Comparison of ENCODE assay signal across 7 mouse cellular contexts in the genomic region with DNA sequence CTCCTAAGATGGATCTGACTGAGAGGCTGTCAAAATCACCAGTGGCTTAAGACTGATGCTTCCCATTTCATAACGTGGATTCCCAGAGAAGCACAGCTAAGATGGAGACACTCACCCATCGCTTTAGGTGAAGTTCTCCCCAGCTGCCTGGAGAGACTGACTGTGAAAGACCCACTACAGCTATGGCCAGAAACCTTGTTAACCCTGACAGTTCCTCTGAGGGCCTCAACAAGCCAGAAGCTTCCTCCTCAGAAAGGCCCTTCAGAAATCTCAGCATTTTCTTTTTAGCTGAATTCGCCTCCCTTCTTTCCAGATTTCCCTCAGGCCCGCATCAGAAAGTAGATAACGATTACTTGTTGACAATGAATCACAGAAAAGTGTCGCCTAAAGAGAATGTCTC. TPM values are rescaled to one million over a fixed set of nuclear protein-coding genes. Genes with fewer than 3 reads are reported as not detected.
DNase-seq lines count a peak whose midpoint lies in the region; ATAC-seq and TF ChIP-seq lines count a peak whose summit lies in the region.

No protein-coding gene starts in this region.

- H3K4me1 ChIP-seq in lung, adult 2 months (ENCODE audit: control insufficient read depth, insufficient read depth, low read length) = peaks cover 4% of the 10 kb centered on the region
- H3K4me1 ChIP-seq in forebrain, embryonic 10.5 days = peaks cover 22% of the 10 kb centered on the region
- peaks cover 11% of the 10 kb centered on the region for H3K4me1 ChIP-seq in intestine, embryonic 14.5 days (replicated peaks; ENCODE audit: control insufficient read depth, insufficient read depth, low read length)

- H3K9ac ChIP-seq in intestine, embryonic 14.5 days (ENCODE audit: low read length) = peak overlapping the region; percentile 11; the same call in 1 of the 2 replicates

- peak overlapping the region; percentile 76 for H3K27ac ChIP-seq in forebrain, embryonic 10.5 days
- no peak overlapping the region for H3K27ac ChIP-seq in intestine, embryonic 14.5 days (ENCODE audit: low read depth)

- H3K36me3 ChIP-seq in forebrain, embryonic 10.5 days (replicated peaks) = 0 out of 2 replicates have a peak, but pooled peaks cover 6% of the 10 kb centered on the region
- H3K36me3 ChIP-seq in intestine, embryonic 14.5 days (ENCODE audit: control insufficient read depth, insufficient read depth, low read length) = no peaks in the 10 kb centered on the region
- H3K36me3 ChIP-seq in myocyte (ENCODE audit: control insufficient read depth, insufficient read depth) = no peaks in the 10 kb centered on the region

- ATAC-seq in intestine, embryonic 14.5 days (replicated peaks; ENCODE audit: low FRiP score, low TSS enrichment, low read depth) = no peak

- H3K27me3 ChIP-seq in forebrain, embryonic 10.5 days (ENCODE audit: poor library complexity, severe bottlenecking) = no peaks in the 10 kb centered on the region
- no peaks in the 10 kb centered on the region for H3K27me3 ChIP-seq in intestine, embryonic 14.5 days (replicated peaks; ENCODE audit: control insufficient read depth, insufficient read depth, low read length)
- H3K27me3 ChIP-seq in myocyte (ENCODE audit: control insufficient read depth, insufficient read depth, insufficient read length) = no peaks in the 10 kb centered on the region

- WGBS in lung, adult 2 months = 38% methylated on average over 6 of the region's 6 CpGs
- 50% methylated on average over 6 of the region's 6 CpGs for WGBS in forebrain, embryonic 10.5 days
- 38% methylated on average over 6 of the region's 6 CpGs for WGBS in intestine, embryonic 14.5 days

- no peak for TF ChIP-seq POLR2A in lung, adult 2 months (IDR thresholded peaks at IDR 0.05; ENCODE audit: borderline replicate concordance, extremely low read depth, low read depth, low read length)
- TF ChIP-seq POLR2A in myocyte (IDR thresholded peaks at IDR 0.05; ENCODE audit: insufficient read length, low read depth) = no peak

- no peaks in the 10 kb centered on the region for H3K9me3 ChIP-seq in forebrain, embryonic 10.5 days
- H3K9me3 ChIP-seq in intestine, embryonic 14.5 days (ENCODE audit: control insufficient read depth, low read length) = no peaks in the 10 kb centered on the region

- no peak for TF ChIP-seq CTCF in lung, adult 2 months (IDR thresholded peaks at IDR 0.05; ENCODE audit: insufficient read depth, low read length)

- peak; percentile 13 for DNase-seq in lung, adult 2 months
- DNase-seq in lung, postnatal 14 days = no peak
- DNase-seq in forebrain, embryonic 10.5 days (ENCODE audit: extremely low spot score, low spot score) = no peak
- DNase-seq in intestine, embryonic 14.5 days (ENCODE audit: low spot score) = peak; percentile 67
- DNase-seq in ovary, postnatal 36 days (ENCODE audit: low spot score) = no peak
- no peak for DNase-seq in gastrocnemius, postnatal 25 days

- H3K4me2 ChIP-seq in intestine, embryonic 14.5 days (ENCODE audit: low read length) = peak overlapping the region; percentile 35
- H3K4me2 ChIP-seq in myocyte (ENCODE audit: low read depth) = peak overlapping the region; percentile 70

- H3K4me3 ChIP-seq in lung, adult 2 months (replicated peaks; ENCODE audit: extremely low read depth, low read depth, low read length) = no peak overlapping the region
- H3K4me3 ChIP-seq in forebrain, embryonic 10.5 days = peak overlapping the region; percentile 94
- H3K4me3 ChIP-seq in intestine, embryonic 14.5 days (ENCODE audit: low read depth, low read length) = peak overlapping the region; percentile 96
- H3K4me3 ChIP-seq in myocyte = peak overlapping the region; percentile 42

- peak overlapping the region; percentile 56 for H3ac ChIP-seq in myocyte (ENCODE audit: control insufficient read depth, insufficient read length)

- H3K79me2 ChIP-seq in myocyte (ENCODE audit: control insufficient read depth, insufficient read depth) = peaks cover 33% of the 10 kb centered on the region

TF ChIP-seq in myocyte, 11 proteins besides CTCF, POLR2A, EP300 and RAD21:
- TF ChIP-seq TCF3 (IDR thresholded peaks at IDR 0.05; ENCODE audit: insufficient read length, low read depth) (no peak), SRF (IDR thresholded peaks at IDR 0.05; ENCODE audit: control insufficient read depth, insufficient read length, low read depth) (no peak), POLR2AphosphoS2 (IDR thresholded peaks at IDR 0.05; ENCODE audit: insufficient read length, low read depth) (no peak), MYOG (IDR thresholded peaks at IDR 0.05; ENCODE audit: control insufficient read depth in 1 of 3, insufficient read depth in 1 of 3, insufficient read length in 2 of 3, low read depth in 2 of 3) (no peak), CEBPB (IDR thresholded peaks at IDR 0.05; ENCODE audit: insufficient read depth, poor library complexity, severe bottlenecking) (no peak), MAX (IDR thresholded peaks at IDR 0.05; ENCODE audit: low read depth) (no peak), TCF12 (IDR thresholded peaks at IDR 0.05; ENCODE audit: insufficient read depth, poor library complexity, severe bottlenecking) (no peak), MYOD1 (IDR thresholded peaks at IDR 0.05; ENCODE audit: control insufficient read depth in 1 of 3, insufficient read length in 2 of 3, low read depth in 2 of 3) (no peak), USF1 (IDR thresholded peaks at IDR 0.05; ENCODE audit: low read depth) (no peak), E2F4 (IDR thresholded peaks at IDR 0.05; ENCODE audit: insufficient read depth) (no peak)

RNA-seq across cellular contexts. Expression of a gene that starts 0.6 kb away (rescaled TPM):
- 74.3 and 82.4 TPM in 2 replicates for polyA plus RNA-seq in lung, adult 2 months (2012; rRNA removed)
- polyA plus RNA-seq in forebrain, embryonic 10.5 days (2016; fragmentation: Nextera tagmentation; extraction: Ambion mirVana) = 116 and 120 TPM in 2 replicates
- polyA plus RNA-seq in intestine, embryonic 14.5 days (2014; fragmentation: Nextera tagmentation; extraction: Ambion mirVana) = 131 and 141 TPM in 2 replicates
- 97.2 TPM for polyA plus RNA-seq in myocyte (2012; fragmentation: generic; extraction: Trizol)
- total RNA-seq in gastrocnemius, postnatal 25 days (2021) = 10 to 100 TPM; 84.5 to 88.9 TPM

RNA-seq across cellular contexts. Expression of a gene that starts 52.7 kb away (rescaled TPM):
- 73.8 and 108 TPM in 2 replicates for polyA plus RNA-seq in lung, adult 2 months (2012; rRNA removed)
- 94.3 and 98.2 TPM in 2 replicates for polyA plus RNA-seq in forebrain, embryonic 10.5 days (2016; fragmentation: Nextera tagmentation; extraction: Ambion mirVana)
- polyA plus RNA-seq in intestine, embryonic 14.5 days (2014; fragmentation: Nextera tagmentation; extraction: Ambion mirVana) = 58.7 and 65.1 TPM in 2 replicates
- polyA plus RNA-seq in myocyte (2012; fragmentation: generic; extraction: Trizol) = 60.4 TPM
- 10 to 100 TPM; 48.0 to 49.1 TPM for total RNA-seq in gastrocnemius, postnatal 25 days (2021)

Comparison
In these comparisons a context has a peak if more than half of its experiments do, and no peak if none do; other contexts are left out.
1. DNase-seq: peak in lung, adult 2 months (single experiment) and intestine, embryonic 14.5 days (single experiment); none in lung, postnatal 14 days (single experiment), forebrain, embryonic 10.5 days (single experiment), ovary, postnatal 36 days (single experiment) and gastrocnemius, postnatal 25 days (single experiment).